Mouse (Mus musculus): ENCODE results near the gene Olfr506.
"Not testable (repeated sequence)": the region's sequence is repeated elsewhere in the genome, so short reads cannot be mapped to it uniquely, and the experiment has no call there.

The Olfr506 gene

GRCm38 (mm10) chr7:108610487-108610886 is at the start of gene Olfr506:
TSS of gene Olfr506 (plus strand) at chr7:108610787.
- ATAC-seq (ENCODE audit: insufficient number of reproducible peaks, low FRiP score, low TSS enrichment), result no peak

GRCm38 (mm10) chr7:108565693-108566092 is 44.9 kb upstream of the Olfr506 start, which contains the start of gene Olfr504:
TSS of gene Olfr504 (minus strand) at chr7:108565793.
- no peak for ATAC-seq (ENCODE audit: insufficient number of reproducible peaks, low FRiP score, low TSS enrichment)

GRCm38 (mm10) chr7:108589797-108590196 is 20.8 kb upstream of the Olfr506 start:
- ATAC-seq (ENCODE audit: insufficient number of reproducible peaks, low FRiP score, low TSS enrichment), result no peak

GRCm38 (mm10) chr7:108601916-108602315 is 8.7 kb upstream of the Olfr506 start:
- not testable (repeated sequence) for ATAC-seq (ENCODE audit: insufficient number of reproducible peaks, low FRiP score, low TSS enrichment)

GRCm38 (mm10) chr7:108614110-108614509 is 3.5 kb downstream of the Olfr506 start:
- no peak for ATAC-seq (ENCODE audit: insufficient number of reproducible peaks, low FRiP score, low TSS enrichment)

- not testable (repeated sequence) for ATAC-seq (ENCODE audit: insufficient number of reproducible peaks, low FRiP score, low TSS enrichment)
These were observed 6.2 kb downstream of the Olfr506 start for GRCm38 (mm10) chr7:108616781-108617180.

- ATAC-seq (ENCODE audit: insufficient number of reproducible peaks, low FRiP score, low TSS enrichment), result no peak
These were observed 10.9 kb downstream of the Olfr506 start, which contains the start of gene Olfr507 for GRCm38 (mm10) chr7:108621514-108621913. TSS of gene Olfr507 (plus strand) at chr7:108621814.

GRCm38 (mm10) chr7:108629694-108630093 is 19.1 kb downstream of the Olfr506 start, which contains the start of gene Olfr508:
TSS of gene Olfr508 (plus strand) at chr7:108629994.
- no peak for ATAC-seq (ENCODE audit: insufficient number of reproducible peaks, low FRiP score, low TSS enrichment)

GRCm38 (mm10) chr7:108651806-108652205 is 41.2 kb downstream of the Olfr506 start, which contains the start of gene Olfr509:
TSS of gene Olfr509 (minus strand) at chr7:108651906.
- no peak for ATAC-seq (ENCODE audit: insufficient number of reproducible peaks, low FRiP score, low TSS enrichment)

- ATAC-seq (ENCODE audit: insufficient number of reproducible peaks, low FRiP score, low TSS enrichment), result no peak
These were observed 51.8 kb downstream of the Olfr506 start for GRCm38 (mm10) chr7:108662419-108662818.
